Mouse (Mus musculus) hindbrain, postnatal 0 days (tissue): ENCODE data around the gene Kcnmb3. TPM values are rescaled to one million over a fixed set of nuclear protein-coding genes. Genes with fewer than 3 reads are reported as not detected.

Experiments
- ATAC-seq: fragments of 200-750 bp; cut with Nextera tagmentation; 2 replicates; pipeline ENCODE4 v1.8.0; 2017; ENCODE audit warnings: mild to moderate bottlenecking, moderate TSS enrichment, moderate library complexity
- DNase-seq: peaks from one replicate; pipeline ENCODE4 v3.0.0-alpha.2; 2015; ENCODE audit warnings: low spot score
- H3K27ac ChIP-seq: fragments of 300-500 bp; sonication (generic); 2 replicates; pipeline ENCODE4 v1.5.1; 2014; ENCODE audit warnings: mild to moderate bottlenecking
- H3K27me3 ChIP-seq: fragments of 300-500 bp; sonication (generic); 2 replicates; pipeline ENCODE4 v1.6.1; 2014; ENCODE audit warnings: low read length, mixed read lengths; ENCODE audit not compliant: insufficient read depth
- H3K36me3 ChIP-seq: fragments of 300-500 bp; sonication (generic); 2 replicates; pipeline ENCODE4 v1.6.1; 2014; ENCODE audit warnings: low read length, mixed read lengths; ENCODE audit not compliant: insufficient read depth
- H3K4me1 ChIP-seq: fragments of 300-500 bp; sonication (generic); 2 replicates; pipeline ENCODE4 v1.6.1; 2014; ENCODE audit warnings: antibody characterized with exemption, low read length, mixed read lengths; ENCODE audit not compliant: insufficient read depth
- H3K4me2 ChIP-seq: fragments of 300-500 bp; sonication (generic); 2 replicates; pipeline ENCODE4 v1.6.1; 2014; ENCODE audit warnings: low read depth, mild to moderate bottlenecking, low read length, moderate library complexity, mixed read lengths
- H3K4me3 ChIP-seq: fragments of 300-500 bp; sonication (generic); 2 replicates; pipeline ENCODE4 v1.5.1; 2014; ENCODE audit warnings: low read length
- H3K9ac ChIP-seq: fragments of 300-500 bp; sonication (generic); replicated peaks from 2 replicates; pipeline ENCODE4 v1.6.1; 2014; ENCODE audit warnings: mild to moderate bottlenecking, low read length, moderate library complexity, mixed read lengths
- H3K9me3 ChIP-seq: fragments of 300-500 bp; sonication (generic); 2 replicates; pipeline ENCODE4 v1.6.1; 2016; ENCODE audit warnings: low read length, mixed read lengths
- CTCF ChIP-seq: IDR thresholded peaks from 2 replicates; pipeline ENCODE4 v1.5.1; 2016; ENCODE audit warnings: antibody characterized with exemption, control low read depth, low read depth
- WGBS: fragments of 180-500 bp; shearing (Covaris S2); extraction: QIAGEN DNeasy Blood & Tissue Kit; methylation state at CpG from one replicate; pipeline ENCODE4 v1.1.7; 2014; 5-methylcytosine and 5-hydroxymethylcytosine counted together
- polyA plus RNA-seq: library from polyadenylated mRNA; unstranded; fragments of >200 nt; fragmentation: Nextera tagmentation; extraction: Ambion mirVana; gene quantifications from 2 replicates; pipeline ENCODE4 v1.2.1, GENCODE M21; 2015
- total RNA-seq: library from RNA; depleted of rRNA; stranded (reverse); fragments of >200 nt; gene quantifications from 2 replicates; pipeline ENCODE4 v1.2.3, GENCODE M21; 2014

Kcnmb3 gene
- total and polyA plus RNA-seq, 2 experiments from 2014 or later: not detected

DNA sequence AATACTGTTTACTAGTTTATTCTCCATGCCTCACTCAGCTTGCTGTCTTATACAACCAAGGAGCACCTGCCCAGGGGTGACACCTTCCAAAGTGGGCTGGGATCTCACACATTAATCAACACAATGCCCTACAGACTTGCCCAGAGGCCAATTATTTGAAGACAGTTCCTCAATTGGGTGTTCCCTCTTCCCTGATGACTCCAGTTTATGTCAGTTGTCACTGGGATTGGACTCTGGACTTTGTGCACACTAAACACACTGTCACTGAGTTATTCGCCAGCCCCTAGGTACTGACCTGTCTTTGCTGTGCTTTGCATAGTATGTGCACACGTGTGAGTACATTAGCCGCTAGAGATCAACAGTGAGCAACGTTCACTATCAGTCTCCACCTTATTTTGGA lies 35.1 kb upstream of the Kcnmb3 start:
- ATAC-seq (no peak), DNase-seq (no peak)
- Histone ChIP-seq H3K36me3 (peaks cover 7% of the 10 kb centered on the region), H3K27me3 (no peaks in the 10 kb centered on the region), H3K27ac (no peak overlapping the region), H3K9ac (no peak overlapping the region), H3K4me1 (0 out of 2 replicates have a peak, but pooled peaks cover 2% of the 10 kb centered on the region), H3K4me2 (no peak overlapping the region), H3K9me3 (no peaks in the 10 kb centered on the region), H3K4me3 (no peak overlapping the region)
- 95% methylated on average over 4 of the region's 4 CpGs for WGBS
- TF ChIP-seq CTCF: no peak

GRCm38 (mm10) chr3:32513528-32513927 lies 21.5 kb upstream of the Kcnmb3 start:
- no peak for ATAC-seq
- H3K27me3 ChIP-seq: no peaks in the 10 kb centered on the region

DNA sequence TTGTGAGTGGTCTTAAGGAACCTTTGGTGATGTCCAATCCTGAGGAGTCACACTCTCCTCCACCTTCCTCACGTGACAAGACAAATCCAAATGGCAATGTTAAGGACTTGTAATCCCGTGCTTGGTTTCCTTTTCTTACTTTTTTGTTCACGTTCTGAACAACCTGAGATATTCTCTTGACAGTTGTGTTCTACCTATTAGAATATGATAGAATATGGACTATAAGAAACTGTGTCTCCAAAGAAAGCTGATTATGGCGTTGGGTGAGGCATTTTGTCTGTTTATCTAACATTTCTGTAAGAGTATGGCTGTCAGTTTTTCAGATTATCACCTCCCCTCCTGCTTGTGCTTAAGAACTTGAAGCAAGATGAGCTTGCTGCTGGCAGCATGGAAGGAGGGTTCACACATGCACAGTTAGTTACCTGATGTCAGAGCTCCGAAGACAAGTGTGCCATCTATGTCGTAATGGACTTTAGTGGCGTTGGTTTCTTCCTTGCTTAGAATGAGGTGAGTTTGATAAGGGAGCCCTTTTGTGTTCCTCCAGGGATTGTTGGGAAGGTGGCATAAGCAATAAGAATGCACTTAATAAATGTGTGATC lies 20.8 kb upstream of the Kcnmb3 start:
- no peak for DNase-seq
- WGBS: 89% methylated on average over 7 of the region's 7 CpGs
- ATAC-seq: no peak

More at GRCm38 (mm10) chr3:32513528-32513927, 21.5 kb upstream of the Kcnmb3 start:
- Histone ChIP-seq H3K4me3 (no peak overlapping the region), H3K36me3 (peaks cover 11% of the 10 kb centered on the region), H3K9ac (no peak overlapping the region), H3K27ac (no peak overlapping the region), H3K9me3 (no peaks in the 10 kb centered on the region), H3K4me2 (no peak overlapping the region), H3K4me1 (0 out of 2 replicates have a peak, but pooled peaks cover 4% of the 10 kb centered on the region)
- DNase-seq: no peak
- TF ChIP-seq CTCF: no peak

DNA sequence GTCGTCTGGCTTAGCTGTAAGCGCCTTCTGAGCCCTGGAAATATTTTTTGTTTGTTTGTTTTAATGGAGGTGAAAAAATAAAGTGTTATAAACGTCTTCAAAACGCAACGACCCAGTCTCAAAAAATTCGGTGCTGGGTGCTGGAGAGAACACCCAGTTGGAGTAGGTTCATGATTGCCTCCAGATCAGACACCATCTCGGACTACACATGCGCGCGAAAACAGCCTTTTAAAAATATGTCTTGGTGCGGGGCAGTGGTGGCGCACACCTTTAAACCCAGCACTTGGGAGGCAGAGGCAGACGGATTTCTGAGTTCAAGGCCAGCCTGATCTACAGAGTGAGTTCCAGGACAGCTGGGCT lies 19.1 kb upstream of the Kcnmb3 start:
- Histone ChIP-seq H3K4me1 (0 out of 2 replicates have a peak, but pooled peaks cover 4% of the 10 kb centered on the region), H3K9ac (peak overlapping the region; percentile 77), H3K4me2 (peak overlapping the region; percentile 74), H3K9me3 (no peaks in the 10 kb centered on the region), H3K4me3 (peak overlapping the region; percentile 57), H3K27me3 (no peaks in the 10 kb centered on the region), H3K36me3 (peaks cover 3% of the 10 kb centered on the region; the same call in 1 of the 2 replicates), H3K27ac (peak overlapping the region; percentile 86)
- no peak for TF ChIP-seq CTCF
- peak; percentile 6 for DNase-seq
- WGBS: 5% methylated on average over 13 of the region's 13 CpGs
- ATAC-seq: no peak

More for the DNA sequence above, 20.8 kb upstream of the Kcnmb3 start:
- H3K36me3 ChIP-seq: peaks cover 7% of the 10 kb centered on the region
- H3K4me1 ChIP-seq: 0 out of 2 replicates have a peak, but pooled peaks cover 4% of the 10 kb centered on the region
- no peak overlapping the region for H3K4me2 ChIP-seq
- TF ChIP-seq CTCF: no peak
- H3K9me3 ChIP-seq: no peaks in the 10 kb centered on the region
- H3K4me3 ChIP-seq: no peak overlapping the region
- H3K27ac ChIP-seq: no peak overlapping the region
- H3K27me3 ChIP-seq: no peaks in the 10 kb centered on the region
- H3K9ac ChIP-seq: no peak overlapping the region

GRCm38 (mm10) chr3:32510375-32511190 lies 18.6 kb upstream of the Kcnmb3 start:
- H3K4me1 ChIP-seq: 0 out of 2 replicates have a peak, but pooled peaks cover 4% of the 10 kb centered on the region
- peak overlapping the region; percentile 74 for H3K4me2 ChIP-seq
- TF ChIP-seq CTCF: peak; percentile 83
- DNase-seq (peak; percentile 96), ATAC-seq (peak; percentile 94)
- peak overlapping the region; percentile 57 for H3K4me3 ChIP-seq
- H3K27ac ChIP-seq: peak overlapping the region; percentile 86
- no peaks in the 10 kb centered on the region for H3K27me3 ChIP-seq
- 3% methylated on average over 60 of the region's 69 CpGs for WGBS
- peak overlapping the region; percentile 77 for H3K9ac ChIP-seq
- H3K36me3 ChIP-seq: peaks cover 3% of the 10 kb centered on the region; the same call in 1 of the 2 replicates
- H3K9me3 ChIP-seq: no peaks in the 10 kb centered on the region

DNA sequence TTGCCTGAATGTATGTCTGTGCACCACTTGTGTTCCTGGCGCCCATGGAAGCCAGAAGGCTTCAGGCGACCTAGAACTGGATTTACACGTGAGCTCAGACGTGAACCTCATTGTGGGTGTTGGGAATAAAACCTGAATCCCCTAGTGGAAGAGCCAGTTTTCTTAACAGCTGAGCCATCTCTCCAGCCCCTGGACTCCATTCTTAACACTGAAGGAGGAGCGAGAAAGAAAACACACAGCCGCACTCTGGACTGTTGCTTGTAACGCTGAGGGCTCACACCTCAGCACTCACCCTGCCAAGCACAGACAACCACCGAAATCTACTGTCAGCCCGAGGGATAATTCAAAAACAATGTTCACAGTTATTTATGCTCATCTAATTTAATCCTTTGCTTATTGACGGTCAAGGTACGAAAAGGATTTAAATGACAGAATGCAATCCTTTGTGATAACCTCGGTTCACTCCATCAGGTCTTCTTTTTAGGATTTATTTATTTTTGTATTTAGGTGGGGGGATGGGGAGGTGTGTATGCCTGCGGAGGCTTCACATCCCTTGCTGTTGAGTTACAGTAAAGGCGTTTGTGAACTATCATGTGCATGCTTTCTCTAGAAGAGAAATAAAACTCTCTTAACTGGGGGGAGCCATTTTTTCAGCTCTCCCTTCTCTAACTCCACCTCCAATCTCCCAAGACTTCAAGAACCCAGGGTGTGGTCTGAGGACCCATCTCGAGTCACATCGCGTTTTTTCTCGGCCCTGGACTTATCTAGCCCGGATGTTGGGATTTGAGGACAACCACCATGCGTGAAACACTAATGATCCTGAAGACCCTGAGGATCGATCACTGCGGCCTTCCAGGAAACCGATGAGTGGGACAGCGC lies 17.7 kb upstream of the Kcnmb3 start, which contains the start of gene Zfp639:
Zfp639 (plus strand) TSS at position 764 of the 879 bp plus-strand sequence.
- no peak; the same call in 1 of the 2 replicates for ATAC-seq
- Histone ChIP-seq H3K4me2 (peak within 1 kb of the TSS; percentile 74), H3K9ac (peak within 1 kb of the TSS; percentile 77), H3K9me3 (no peaks in the 10 kb centered on the region), H3K4me3 (peak within 1 kb of the TSS; percentile 57), H3K27ac (peak within 1 kb of the TSS; percentile 86), H3K27me3 (no peaks in the 10 kb centered on the region), H3K4me1 (0 out of 2 replicates have a peak, but pooled peaks cover 4% of the 10 kb centered on the region), H3K36me3 (no peaks in the 10 kb centered on the region)
- peak; percentile 34 for DNase-seq
- WGBS: 5% methylated on average over 24 of the region's 24 CpGs
- TF ChIP-seq CTCF: no peak
